Mouse (Mus musculus) CH12.LX (cell line): ENCODE measurements at regions not wholly inside any gene's neighbourhood (a gene's known extent, or its start where the extent isn't known, plus 50 kb on each side); places are given as distances from the start of the nearest gene placed in this dataset.

ENCODE experiments used
- DNase-seq: peaks from one replicate; pipeline ENCODE4 v3.0.0-alpha.2; 2013; ENCODE audit errors: extremely low read depth
- H3K27ac ChIP-seq: 2 replicates; pipeline ENCODE4 v1.5.1; 2012; ENCODE audit warnings: low read depth, mild to moderate bottlenecking, control low read depth, moderate library complexity; ENCODE audit not compliant: insufficient read depth
- H3K27me3 ChIP-seq: replicated peaks from 2 replicates; pipeline ENCODE3; 2012; ENCODE audit warnings: inconsistent platforms
- H3K36me3 ChIP-seq, 2 experiments: replicated peaks in 1 of 2; 2 replicates each; pipeline versions ENCODE3 to v1.6.1; 2012; ENCODE audit warnings: inconsistent platforms in 1 of 2, low read length in 1 of 2, mild to moderate bottlenecking in 1 of 2, mixed read lengths in 1 of 2, moderate library complexity in 1 of 2; ENCODE audit not compliant: control insufficient read depth in 1 of 2, insufficient read depth in 1 of 2
- H3K4me1 ChIP-seq, 2 experiments: 2 replicates each; pipeline ENCODE4 v1.6.1; 2012; ENCODE audit warnings: inconsistent platforms in 1 of 2, moderate library complexity in 1 of 2; ENCODE audit not compliant: insufficient read depth in 2 of 2, control insufficient read depth in 1 of 2
- H3K4me2 ChIP-seq: 2 replicates; pipeline ENCODE4 v1.6.1; 2012; ENCODE audit warnings: low read depth, mild to moderate bottlenecking, control low read depth; ENCODE audit not compliant: poor library complexity, insufficient read depth, severe bottlenecking
- H3K4me3 ChIP-seq, 3 experiments: fragments of 150-350 bp in 1 of 3; sonication (generic) in 1 of 3; replicated peaks in 1 of 3; 2 replicates each; pipeline versions ENCODE3 to v1.5.1; 2011 to 2012; ENCODE audit warnings: low read depth in 2 of 3, low read length in 2 of 3, mild to moderate bottlenecking in 2 of 3, moderate library complexity in 2 of 3, control low read depth in 1 of 3, improper control_type of control experiment in 1 of 3, inconsistent platforms in 1 of 3, mixed read lengths in 1 of 3; ENCODE audit not compliant: poor library complexity in 1 of 3
- H3K79me2 ChIP-seq: replicated peaks from 2 replicates; pipeline ENCODE4 v1.6.1; 2012; ENCODE audit warnings: mild to moderate bottlenecking, moderate library complexity; ENCODE audit not compliant: control insufficient read depth, poor library complexity, insufficient read depth, severe bottlenecking; ENCODE audit errors: extremely low read depth
- H3K9ac ChIP-seq: 2 replicates; pipeline ENCODE4 v1.6.1; 2012; ENCODE audit warnings: low read depth, mild to moderate bottlenecking, control low read depth, moderate library complexity; ENCODE audit not compliant: insufficient read depth
- H3K9me3 ChIP-seq: replicated peaks from 2 replicates; pipeline ENCODE3; 2012; ENCODE audit warnings: low read length, inconsistent platforms, mixed read lengths
- BHLHE40 ChIP-seq: IDR thresholded peaks from 2 replicates; pipeline ENCODE4 v1.6.1; 2011; ENCODE audit warnings: mild to moderate bottlenecking, low read depth, low read length, improper control_type of control experiment
- CHD2 ChIP-seq: IDR thresholded peaks from 2 replicates; pipeline ENCODE4 v1.6.1; 2011; ENCODE audit warnings: low read length, improper control_type of control experiment
- E2F4 ChIP-seq: IDR thresholded peaks from 2 replicates; pipeline ENCODE4 v1.6.1; 2011; ENCODE audit warnings: low read depth, low read length, improper control_type of control experiment; ENCODE audit not compliant: insufficient replicate concordance
- ELF1 ChIP-seq: IDR thresholded peaks from 2 replicates; pipeline ENCODE4 v1.6.1; 2014; ENCODE audit warnings: low read depth, mild to moderate bottlenecking, inconsistent platforms, low read length, improper control_type of control experiment
- GABPA ChIP-seq: IDR thresholded peaks from 2 replicates; pipeline ENCODE4 v1.6.1; 2012; ENCODE audit warnings: low read depth, low read length, improper control_type of control experiment, inconsistent platforms; ENCODE audit not compliant: insufficient replicate concordance
- JUN ChIP-seq: IDR thresholded peaks from 2 replicates; pipeline ENCODE4 v1.6.1; 2011; ENCODE audit warnings: low read depth, mild to moderate bottlenecking, low read length, improper control_type of control experiment, moderate library complexity; ENCODE audit not compliant: insufficient read depth
- JUND ChIP-seq: conservative IDR thresholded peaks from 2 replicates; pipeline ENCODE4 v1.6.1; 2011; ENCODE audit warnings: low read depth, low read length, improper control_type of control experiment
- MAX ChIP-seq: IDR thresholded peaks from 2 replicates; pipeline ENCODE4 v1.6.1; 2011; ENCODE audit warnings: low read length, improper control_type of control experiment
- MYC ChIP-seq: IDR thresholded peaks from 2 replicates; pipeline ENCODE4 v1.6.1; 2011; ENCODE audit warnings: low read depth, mild to moderate bottlenecking, improper control_type of control experiment, low read length
- NELFE ChIP-seq: IDR thresholded peaks from 2 replicates; pipeline ENCODE4 v1.6.1; 2011; ENCODE audit warnings: low read depth, low read length, improper control_type of control experiment
- NRF1 ChIP-seq: IDR thresholded peaks from 2 replicates; pipeline ENCODE4 v1.6.1; 2014; ENCODE audit warnings: low read depth, mild to moderate bottlenecking, inconsistent platforms, low read length, improper control_type of control experiment, moderate library complexity
- POLR2AphosphoS2 ChIP-seq: IDR thresholded peaks from 2 replicates; pipeline ENCODE4 v1.6.1; 2011; ENCODE audit warnings: low read depth, low read length, improper control_type of control experiment
- RAD21 ChIP-seq: IDR thresholded peaks from 2 replicates; pipeline ENCODE4 v1.6.1; 2011; ENCODE audit warnings: low read depth, mild to moderate bottlenecking, low read length, improper control_type of control experiment, moderate library complexity
- RCOR1 ChIP-seq: conservative IDR thresholded peaks from 2 replicates; pipeline ENCODE4 v1.6.1; 2012; ENCODE audit warnings: low read depth, mild to moderate bottlenecking, inconsistent platforms, low read length, improper control_type of control experiment
- SMC3 ChIP-seq: IDR thresholded peaks from 2 replicates; pipeline ENCODE4 v1.6.1; 2011; ENCODE audit warnings: low read depth, low read length, improper control_type of control experiment
- ZC3H11A ChIP-seq: IDR thresholded peaks from 2 replicates; pipeline ENCODE4 v1.6.1; 2012; ENCODE audit warnings: low read depth, mild to moderate bottlenecking, inconsistent platforms, low read length, improper control_type of control experiment
- ZNF384 ChIP-seq: IDR thresholded peaks from 2 replicates; pipeline ENCODE4 v1.6.1; 2012; ENCODE audit warnings: low read depth, low read length, improper control_type of control experiment, inconsistent platforms
- dilution Hi-C: fragments of 300-500 bp; cut with MboI; formaldehyde crosslinking; loops from 2 replicates; pipeline ENCODE4 v1.14.3; 2020; ENCODE audit warnings: low sequenced_read_pairs; ENCODE audit not compliant: extremely low pct_unique_long_range_greater_than_20kb, extremely low pct_ligation_motif_present
- in situ Hi-C: fragments of 300-500 bp; cut with MboI; formaldehyde crosslinking; loops from 3 replicates; pipeline ENCODE4 v1.14.3; 2019; ENCODE audit warnings: low sequenced_read_pairs, low pct_ligation_motif_present, low pct_unique_long_range_greater_than_20kb, mixed read lengths

GRCm38 (mm10) chr10:70387729-70388128 is 52.6 kb upstream of the Fam13c start:
- H3K9me3 ChIP-seq, result peaks cover 60% of the 10 kb centered on the region

More at GRCm38 (mm10) chr10:70387729-70388128, 52.6 kb upstream of the Fam13c start:
- Histone ChIP-seq H3K9ac (no peak overlapping the region), H3K36me3 (no peaks in the 10 kb centered on the region), H3K4me2 (no peak overlapping the region), H3K27ac (no peak overlapping the region), H3K27me3 (no peaks in the 10 kb centered on the region), H3K79me2 (no peaks in the 10 kb centered on the region), H3K4me3 (no peak overlapping the region), H3K4me1 (no peaks in the 10 kb centered on the region)
- DNase-seq, result no peak
- in situ Hi-C loops (no loop called here), dilution Hi-C loops (no loop called here)
- no peak for TF ChIP-seq RCOR1
- no peak for TF ChIP-seq CHD2
- TF ChIP-seq NELFE, result no peak
- no peak for TF ChIP-seq E2F4
- TF ChIP-seq NRF1, result no peak
- no peak for TF ChIP-seq BHLHE40
- TF ChIP-seq MAX, result no peak
- TF ChIP-seq ELF1, result no peak
- TF ChIP-seq RAD21, result no peak
- TF ChIP-seq JUN, result no peak
- TF ChIP-seq GABPA, result no peak
- no peak for TF ChIP-seq MYC
- TF ChIP-seq ZC3H11A, result no peak
- TF ChIP-seq ZNF384, result no peak
- no peak for TF ChIP-seq SMC3
- TF ChIP-seq POLR2AphosphoS2, result no peak
- no peak for TF ChIP-seq JUND
